Mouse (Mus musculus) heart, adult 8-10 months (tissue): ENCODE data around the gene Gal. TPM values are rescaled to one million over a fixed set of nuclear protein-coding genes. Genes with fewer than 3 reads are reported as not detected.

Experiments
- DNase-seq: peaks from one replicate; pipeline ENCODE4 v3.0.0; 2022; ENCODE audit warnings: low spot score
- total RNA-seq, 4 experiments: library from RNA; stranded (reverse); gene quantifications; 2 replicates each; pipeline ENCODE4 v1.2.4; 2022

Gal gene
- not detected for total RNA-seq

DNA sequence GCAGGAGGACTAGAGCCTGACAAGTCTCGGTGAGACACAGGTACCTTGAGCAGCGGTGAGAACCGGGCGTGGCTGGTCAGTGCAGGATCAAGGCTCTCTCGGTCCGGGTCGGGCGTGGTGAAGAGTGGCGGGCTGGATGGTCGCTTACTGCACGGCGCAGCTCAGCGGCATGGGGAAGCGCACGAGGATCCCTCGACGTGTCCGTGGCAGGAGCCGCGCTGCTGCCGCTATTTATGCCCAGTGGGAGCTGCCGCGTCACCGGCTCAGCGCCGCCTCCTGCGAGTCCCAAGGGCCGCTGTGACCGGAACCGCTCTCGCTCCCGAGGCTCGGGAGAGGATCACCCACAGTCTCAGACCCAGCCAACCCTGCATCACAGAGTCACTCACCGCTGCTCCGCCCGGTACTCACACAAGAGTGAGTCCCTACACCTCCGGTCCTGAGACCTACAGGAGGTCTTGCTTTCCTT, at the start of gene Gal:
Gal (minus strand) TSS at position 277 of the 466 bp plus-strand sequence.
- no peak for DNase-seq

GRCm38 (mm10) chr19:3459986-3460385, 45.6 kb upstream of the Gal start:
- DNase-seq = no peak

DNA sequence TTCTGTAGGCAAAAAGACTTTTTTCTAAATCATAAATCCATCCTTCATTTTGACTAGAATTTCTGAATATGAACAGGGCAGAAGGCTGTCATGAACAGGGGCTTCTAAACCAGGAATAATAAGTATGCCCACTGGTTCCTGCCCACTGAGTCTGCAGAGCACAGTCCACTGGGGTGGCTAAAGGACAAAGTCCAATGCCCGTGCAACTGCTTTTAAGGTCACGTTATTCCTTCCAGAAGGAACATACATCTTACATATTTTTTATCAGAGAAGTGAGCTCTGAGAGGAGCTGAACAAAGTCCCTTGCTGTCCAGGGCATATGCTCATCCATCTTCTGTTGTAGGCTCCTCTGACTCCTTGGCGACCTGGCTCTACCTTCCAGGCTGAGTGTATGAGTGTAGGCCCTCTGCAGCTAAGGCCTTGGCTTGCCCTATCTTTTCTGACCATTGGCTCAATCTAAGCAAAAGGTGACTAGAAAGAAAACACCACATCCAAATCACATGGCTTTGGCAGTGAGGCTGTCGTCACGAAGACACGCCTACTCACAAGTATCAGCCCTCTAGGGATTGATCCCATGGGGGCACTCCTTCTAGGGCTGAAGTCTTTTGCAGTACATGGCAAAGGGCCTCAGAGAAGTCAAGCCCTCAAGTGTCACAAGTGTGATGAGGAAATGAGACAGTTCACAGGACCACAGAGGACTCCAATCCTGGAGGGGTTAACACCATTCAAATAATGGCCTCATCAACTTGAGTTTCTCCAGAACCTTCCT, 44.2 kb upstream of the Gal start:
- DNase-seq = no peak

DNA sequence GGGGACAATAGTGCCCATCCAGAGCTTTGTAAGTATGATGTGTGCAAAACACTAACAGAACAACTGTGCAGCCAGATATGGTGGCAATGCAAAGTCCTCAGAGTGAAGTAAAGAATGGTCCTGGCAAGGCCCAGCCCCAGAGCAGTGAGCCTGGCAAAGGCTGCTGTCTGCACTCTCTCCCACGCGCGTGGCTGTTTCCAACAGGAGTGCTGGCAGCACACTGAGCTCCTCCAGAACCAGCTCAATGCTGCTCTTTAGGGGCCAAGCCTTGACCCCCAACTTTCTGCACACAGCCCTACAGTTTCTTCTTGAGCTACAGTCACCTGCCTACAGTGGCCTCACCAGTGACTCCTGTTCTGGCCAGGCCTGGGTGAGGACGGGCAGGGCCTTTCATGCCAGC, 43.4 kb upstream of the Gal start:
- no peak for DNase-seq

- DNase-seq = no peak
Observed at GRCm38 (mm10) chr19:3451649-3452048, 37.3 kb upstream of the Gal start.

DNA sequence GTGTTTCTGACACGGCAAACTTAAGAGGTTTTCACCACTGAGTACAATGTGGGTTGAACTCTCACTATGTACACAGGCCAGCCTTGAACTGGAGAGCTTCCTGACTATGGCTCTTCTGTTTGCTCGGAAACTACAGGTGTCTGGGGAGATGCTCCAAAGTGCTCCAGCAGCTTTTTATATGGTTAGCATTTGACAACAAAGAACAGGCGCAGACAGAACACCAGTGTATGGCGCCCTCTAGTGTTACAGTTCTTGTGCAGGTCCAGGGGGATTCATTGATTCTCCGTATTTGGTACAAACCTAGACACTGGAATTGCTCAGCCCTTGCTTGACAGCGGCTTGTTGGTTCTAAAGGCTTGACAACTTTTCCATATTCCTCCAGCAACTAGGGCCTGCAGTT, 36.8 kb upstream of the Gal start:
- peak; percentile 76 for DNase-seq

GRCm38 (mm10) chr19:3450714-3451113, 36.4 kb upstream of the Gal start:
- no peak for DNase-seq

- no peak for DNase-seq
Observed at GRCm38 (mm10) chr19:3449248-3449647, 34.9 kb upstream of the Gal start.

DNA sequence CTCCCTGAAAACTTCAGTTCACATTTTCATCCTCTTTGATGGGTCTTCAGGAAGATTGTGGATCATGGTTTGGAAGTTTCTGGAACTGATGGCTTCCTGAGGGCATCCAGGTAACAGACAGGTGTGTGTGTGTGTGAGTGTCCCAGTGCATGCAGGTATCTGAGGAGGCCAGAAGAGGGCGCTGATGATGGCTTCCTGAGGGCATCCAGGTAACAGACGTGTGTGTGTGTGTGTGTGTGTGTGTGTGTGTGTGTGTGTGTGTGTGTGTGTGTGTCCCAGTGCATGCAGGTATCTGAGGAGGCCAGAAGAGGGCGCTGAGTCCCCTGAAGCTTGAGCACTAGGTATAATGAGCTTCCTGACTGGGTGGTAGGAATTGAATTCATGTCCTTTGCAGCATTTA, 33.0 kb upstream of the Gal start:
- DNase-seq = no peak

DNA sequence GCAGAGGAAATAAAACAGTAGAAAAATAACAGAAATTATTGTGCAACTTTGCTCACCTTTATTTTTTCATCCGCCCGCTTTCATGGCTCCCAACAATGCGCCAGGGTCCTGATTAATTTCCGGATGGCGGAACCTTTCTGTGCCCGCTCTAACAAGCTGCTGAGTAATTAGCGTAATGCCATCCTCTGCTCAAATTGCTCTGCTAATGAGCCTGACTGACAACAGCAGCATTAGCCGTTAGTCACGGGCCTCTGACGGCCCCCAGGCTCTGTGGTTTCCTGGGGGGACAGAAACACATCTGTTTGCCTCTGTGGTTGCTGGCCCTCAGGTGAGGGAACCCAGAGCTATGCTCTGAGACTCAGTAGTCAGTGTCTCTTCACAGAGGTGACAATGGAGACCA, 26.7 kb upstream of the Gal start:
- no peak for DNase-seq

- no peak for DNase-seq
Observed at GRCm38 (mm10) chr19:3440667-3441066, 26.3 kb upstream of the Gal start.

- DNase-seq = no peak
Observed at GRCm38 (mm10) chr19:3437980-3438379, 23.6 kb upstream of the Gal start.

- DNase-seq = no peak
Observed at GRCm38 (mm10) chr19:3436840-3437239, 22.5 kb upstream of the Gal start.

DNA sequence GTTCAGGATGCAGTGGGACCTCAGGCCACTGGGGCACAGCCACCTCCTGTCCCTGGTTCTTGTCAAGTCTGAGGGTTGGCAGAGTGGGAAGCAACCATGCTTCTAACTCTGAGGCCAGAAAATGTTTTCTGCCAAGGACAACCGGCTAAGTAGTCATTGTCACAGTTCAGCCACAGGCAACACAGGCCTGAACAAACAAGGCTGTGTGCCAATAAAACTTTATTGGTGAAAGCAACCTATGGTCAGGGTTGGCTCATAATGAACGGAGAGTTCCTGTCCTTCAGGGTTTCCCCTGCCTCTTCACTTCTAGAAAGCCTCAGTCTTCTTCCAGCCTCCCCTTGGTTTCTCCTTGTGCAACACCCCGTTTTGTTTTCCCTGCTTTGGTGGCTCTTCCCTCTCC, 21.5 kb upstream of the Gal start:
- DNase-seq = no peak

GRCm38 (mm10) chr19:3434641-3435040, 20.3 kb upstream of the Gal start:
- DNase-seq = no peak

DNA sequence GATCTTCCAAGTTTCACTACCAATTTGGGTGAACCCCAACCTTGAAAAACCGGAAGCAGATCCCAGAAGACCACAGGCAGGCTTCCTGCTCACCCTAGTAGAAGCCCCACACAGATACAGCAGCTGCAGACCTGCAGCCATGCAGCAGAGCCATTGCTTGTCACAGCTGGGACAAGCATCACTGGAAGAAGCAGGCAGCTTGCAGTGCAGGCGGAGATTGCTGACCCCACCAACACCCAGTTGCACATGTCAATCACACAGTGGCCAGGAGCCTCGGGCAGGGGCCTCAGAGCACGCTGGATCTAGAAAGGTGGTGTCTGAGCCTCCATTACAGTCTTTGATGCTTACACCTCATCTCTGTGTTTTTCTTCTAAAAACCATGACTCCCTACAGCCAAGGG, 19.8 kb upstream of the Gal start:
- DNase-seq = no peak

DNA sequence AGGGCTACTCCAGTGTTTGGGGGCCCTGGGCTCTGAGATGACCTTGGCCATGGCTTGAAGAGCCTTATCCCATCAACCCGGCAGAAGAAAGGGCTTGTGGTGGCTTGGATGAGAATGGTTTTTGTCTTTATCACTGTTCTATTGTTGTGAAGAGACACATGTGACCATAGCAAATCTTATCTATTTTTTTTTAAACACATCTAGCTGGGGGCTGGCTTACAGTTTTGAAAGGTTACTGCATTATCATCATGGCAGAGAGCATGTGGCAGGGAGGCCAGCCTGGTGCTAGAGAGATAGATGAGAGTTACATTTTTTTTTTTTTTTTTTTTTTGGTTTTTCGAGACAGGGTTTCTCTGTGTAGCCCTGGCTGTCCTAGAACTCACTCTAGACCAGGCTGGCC, 17.6 kb upstream of the Gal start:
- DNase-seq = no peak

DNA sequence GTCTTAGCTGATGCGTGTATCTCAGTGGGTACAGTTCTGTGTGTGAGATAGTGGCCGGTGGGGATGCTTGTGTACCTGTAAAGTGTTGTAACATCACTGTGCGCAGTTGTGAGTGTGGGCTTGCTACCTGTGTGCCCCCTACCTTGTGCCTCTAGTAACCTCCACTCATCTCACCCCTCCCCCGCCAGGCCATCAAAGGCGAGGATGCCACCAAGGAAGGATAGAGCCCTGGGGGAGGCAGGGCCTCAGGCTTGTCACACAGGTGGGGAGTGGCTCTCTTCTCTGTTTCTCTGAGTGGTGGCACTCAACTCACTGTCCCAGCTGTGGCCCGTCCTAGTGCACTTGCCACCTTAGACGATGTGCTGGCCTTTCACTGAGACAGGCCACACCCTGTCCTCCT, 16.7 kb upstream of the Gal start:
- no peak for DNase-seq

DNA sequence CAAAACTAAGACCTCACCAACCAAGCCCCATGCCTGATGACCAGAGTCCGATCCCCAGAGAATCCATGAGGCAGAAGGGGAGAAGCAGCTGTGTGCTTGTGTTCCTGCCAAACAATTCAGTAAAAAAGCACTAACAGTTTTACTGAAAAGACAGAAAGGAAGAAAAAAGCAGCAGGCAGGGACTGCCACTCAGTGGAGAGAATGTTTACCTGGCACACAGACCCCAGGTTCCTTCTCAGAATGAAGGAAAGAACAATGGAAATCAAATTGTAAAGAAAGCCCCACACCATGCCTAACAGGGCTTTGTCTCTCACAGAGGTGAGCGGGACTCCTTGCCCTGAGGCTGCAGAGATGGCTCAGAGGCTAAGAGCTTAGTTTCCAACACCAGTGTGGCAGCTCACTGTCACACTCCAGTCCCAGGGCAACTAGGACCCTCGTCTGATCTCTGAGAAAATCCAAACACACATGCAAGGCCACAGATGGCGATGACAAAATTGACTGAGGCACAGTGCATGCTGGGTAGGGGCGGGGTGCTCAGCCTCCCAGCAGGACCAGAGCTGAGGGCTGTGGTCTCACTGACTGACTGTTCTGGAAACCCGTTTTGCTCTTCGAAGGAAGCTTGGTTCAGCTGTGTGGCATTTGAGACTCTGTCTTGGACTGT, 14.9 kb upstream of the Gal start:
- no peak for DNase-seq

GRCm38 (mm10) chr19:3428057-3428830, 13.9 kb upstream of the Gal start:
- no peak for DNase-seq

- no peak for DNase-seq
Observed at GRCm38 (mm10) chr19:3424214-3424613, 9.9 kb upstream of the Gal start.

DNA sequence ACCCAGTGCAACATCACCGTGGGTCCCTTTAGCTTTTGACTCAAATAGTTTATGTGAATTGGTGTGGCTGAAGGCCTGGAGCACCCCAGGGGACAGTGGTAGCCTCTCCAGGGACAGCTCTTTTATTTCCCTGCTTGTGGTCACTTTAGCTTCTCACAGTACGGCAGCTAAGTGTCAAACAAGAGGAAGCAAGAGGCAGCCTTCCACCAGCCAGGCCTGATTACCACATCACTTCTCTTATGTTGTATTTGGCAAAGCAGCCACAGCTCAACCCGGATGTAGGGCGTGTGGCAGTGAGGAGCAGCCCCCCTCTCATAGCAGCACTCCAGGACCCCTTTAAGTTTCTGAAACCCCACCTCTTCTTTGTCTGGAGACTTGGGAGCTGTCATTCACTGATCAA, 8.6 kb upstream of the Gal start:
- DNase-seq = no peak

GRCm38 (mm10) chr19:3422488-3422887, 8.1 kb upstream of the Gal start:
- no peak for DNase-seq
